Mouse (Mus musculus): ENCODE data around the gene Smco1.

Gene Smco1

GRCm38 (mm10) chr16:32311970-32312369, 40.7 kb downstream of the Smco1 start:
- no peak for DNase-seq (ENCODE audit: low read depth, low spot score)

DNA sequence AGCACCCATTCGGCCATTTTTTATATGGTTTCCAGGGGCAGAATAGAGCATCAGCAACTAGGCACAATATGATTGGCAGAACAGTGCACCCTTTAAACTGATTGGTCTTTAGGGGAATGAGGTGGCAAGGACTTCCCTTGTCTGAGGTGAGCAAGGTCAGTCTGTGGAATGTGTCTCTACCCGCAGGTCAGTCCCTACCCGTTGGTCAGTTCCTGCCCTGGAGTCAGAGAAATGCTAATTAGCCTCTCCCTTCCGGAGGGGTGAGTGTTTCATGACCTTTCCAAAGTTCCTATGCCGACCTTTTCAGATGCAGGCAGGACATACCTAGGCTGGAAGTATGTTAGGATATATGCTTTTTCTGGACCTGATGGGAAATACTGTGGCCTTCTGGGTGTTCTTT, 41.1 kb downstream of the Smco1 start:
- peak; percentile 26 for DNase-seq (ENCODE audit: low read depth, low spot score)

DNA sequence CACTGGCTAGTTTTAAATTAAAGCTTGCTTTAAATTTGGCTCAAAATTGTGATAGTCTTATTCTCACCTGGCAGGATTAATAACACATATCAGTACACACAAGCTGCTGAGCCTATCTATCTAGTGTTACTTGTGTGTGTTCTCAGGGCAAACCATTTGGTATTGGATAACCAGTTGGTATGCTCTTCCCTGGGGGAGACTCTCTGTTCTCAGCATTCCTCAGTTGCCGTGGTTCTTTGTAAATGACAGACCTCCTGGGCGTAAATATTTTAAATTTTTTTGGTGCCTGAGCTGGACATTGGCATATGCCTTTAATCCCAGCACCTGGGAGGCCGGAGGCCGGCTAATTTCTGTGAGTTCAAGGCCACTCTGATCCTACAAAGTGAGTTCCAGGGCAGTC, 41.6 kb downstream of the Smco1 start:
- peak; percentile 41 for DNase-seq (ENCODE audit: low read depth, low spot score)

DNA sequence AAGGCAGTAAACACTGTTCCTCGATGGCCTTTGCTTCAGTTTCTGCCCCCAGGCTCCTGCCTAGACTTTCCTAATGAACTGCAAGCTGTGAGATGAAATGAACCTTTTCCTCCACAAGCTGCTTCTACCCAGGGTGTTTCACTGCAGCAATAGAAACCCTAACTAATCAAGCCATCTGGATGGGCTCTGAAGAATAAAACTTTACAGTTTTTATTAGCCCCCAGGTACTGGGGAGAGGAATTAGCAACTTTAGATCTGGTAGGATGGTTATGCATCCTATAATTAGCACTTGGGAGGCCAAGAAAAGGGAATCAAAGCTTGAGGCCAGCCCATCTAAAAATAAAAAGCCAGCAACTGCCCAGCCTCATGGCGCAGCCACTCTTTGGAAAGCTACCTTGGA, 45.3 kb downstream of the Smco1 start:
- DNase-seq (ENCODE audit: low read depth, low spot score) = no peak

- DNase-seq (ENCODE audit: low read depth, low spot score) = no peak
Observed at GRCm38 (mm10) chr16:32323953-32324352, 52.7 kb downstream of the Smco1 start.
